Mouse (Mus musculus): ENCODE data around the gene Pramef8. TPM values are rescaled to one million over a fixed set of nuclear protein-coding genes. Genes with fewer than 3 reads are reported as not detected.

Gene Pramef8
- 19.9 TPM for polyA plus RNA-seq (2014; fragmentation: Illumina TruSeq; extraction: RNeasy Lipid Tissue Mini Kit (QIAGEN cat#74804))

DNA sequence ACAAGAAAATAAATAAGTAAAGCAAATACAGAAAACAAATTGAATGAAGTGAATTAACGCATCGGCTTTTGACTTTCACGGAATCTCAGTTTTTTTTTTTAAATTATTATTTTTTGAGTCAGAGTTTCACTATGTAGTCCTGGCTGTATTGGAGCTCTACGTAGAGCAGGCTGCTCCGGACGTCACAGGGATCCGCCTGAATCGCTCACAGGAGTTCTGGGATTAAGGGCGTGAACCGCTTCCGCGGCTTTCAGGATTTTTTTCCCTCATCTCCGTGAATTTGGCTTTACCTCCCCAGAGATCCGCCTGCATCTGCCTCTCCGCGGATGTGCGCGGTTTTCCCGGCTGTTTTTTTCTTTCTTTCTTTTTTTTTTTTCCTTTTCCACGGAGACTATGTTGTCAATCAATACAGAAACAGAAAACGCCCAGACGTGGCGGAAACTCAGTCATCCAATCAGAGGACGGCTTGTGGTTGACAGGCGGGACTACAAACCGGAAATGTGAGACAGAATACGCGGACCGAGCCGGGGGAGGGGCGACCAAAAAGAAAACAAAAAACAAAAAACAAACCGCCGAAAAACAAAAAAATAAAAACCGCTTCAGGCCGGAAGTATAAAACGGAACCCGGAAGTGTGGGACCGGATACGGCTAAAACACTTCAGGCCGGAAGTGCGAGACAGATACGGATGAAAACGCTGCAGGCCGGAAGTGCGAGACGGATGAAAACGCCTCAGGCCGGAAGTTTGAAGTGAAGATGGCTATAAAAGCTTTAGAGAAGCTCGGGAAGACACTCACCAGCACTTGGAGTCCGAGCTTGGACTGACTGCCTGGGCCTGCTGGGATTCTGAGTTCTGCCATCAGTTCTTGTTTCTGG, at the start of gene Pramef8:
Gene Pramef8, plus strand, starts transcription at position 208 of the 874 bp plus-strand sequence.

GRCm38 (mm10) chr4:143394181-143394580, 18.0 kb upstream of the Pramef8 start, which contains the start of gene Pramel1:
Pramel1 (plus strand) TSS chr4:143394428.

DNA sequence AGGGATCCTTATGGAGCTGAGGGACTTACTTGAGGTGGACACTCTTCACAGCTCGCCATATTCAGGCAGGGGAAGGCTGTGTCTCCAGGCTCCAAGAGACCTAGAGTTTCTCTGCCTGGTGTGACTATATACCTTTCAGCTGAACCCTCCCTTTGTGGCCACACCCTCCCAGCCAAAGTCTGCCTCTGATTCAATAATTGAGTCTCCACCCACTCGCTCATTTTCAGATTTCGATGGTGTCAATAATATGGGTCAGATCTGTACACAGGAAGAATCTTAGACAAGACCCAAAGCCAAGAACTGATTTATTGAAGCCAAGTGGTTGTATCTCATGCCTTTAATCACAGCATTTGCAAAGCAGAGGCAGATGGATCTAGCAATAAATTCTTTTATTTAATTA, 38.0 kb downstream of the Pramef8 start, which contains the start of gene Oog4:
Gene Oog4, minus strand, starts transcription at position 101 of the 400 bp plus-strand sequence.

Other genes starting within 250 kb of the Pramef8 start
- gene Prdm2, start 199.4 kb upstream of the Pramef8 start, polyA plus RNA-seq (2014; fragmentation: Illumina TruSeq; extraction: RNeasy Lipid Tissue Mini Kit (QIAGEN cat#74804)): 20.3 TPM
- 60.1 TPM for gene Pdpn, start 112.9 kb upstream of the Pramef8 start, polyA plus RNA-seq (2014; fragmentation: Illumina TruSeq; extraction: RNeasy Lipid Tissue Mini Kit (QIAGEN cat#74804))
- not detected for gene Lrrc38, start 62.7 kb upstream of the Pramef8 start, polyA plus RNA-seq (2014; fragmentation: Illumina TruSeq; extraction: RNeasy Lipid Tissue Mini Kit (QIAGEN cat#74804))
- 0.20 TPM for gene Pramel1, start 18.0 kb upstream of the Pramef8 start, polyA plus RNA-seq (2014; fragmentation: Illumina TruSeq; extraction: RNeasy Lipid Tissue Mini Kit (QIAGEN cat#74804))
- gene Oog4, start 37.9 kb downstream of the Pramef8 start, polyA plus RNA-seq (2014; fragmentation: Illumina TruSeq; extraction: RNeasy Lipid Tissue Mini Kit (QIAGEN cat#74804)): 38.5 TPM
- not detected for gene Gm13043, start 98.9 kb downstream of the Pramef8 start, polyA plus RNA-seq (2014; fragmentation: Illumina TruSeq; extraction: RNeasy Lipid Tissue Mini Kit (QIAGEN cat#74804))
- not detected for gene Gm13040, start 123.5 kb downstream of the Pramef8 start, polyA plus RNA-seq (2014; fragmentation: Illumina TruSeq; extraction: RNeasy Lipid Tissue Mini Kit (QIAGEN cat#74804))
- gene BC080695, start 139.3 kb downstream of the Pramef8 start, polyA plus RNA-seq (2014; fragmentation: Illumina TruSeq; extraction: RNeasy Lipid Tissue Mini Kit (QIAGEN cat#74804)): not detected
- gene Gm13057, start 139.3 kb downstream of the Pramef8 start, polyA plus RNA-seq (2014; fragmentation: Illumina TruSeq; extraction: RNeasy Lipid Tissue Mini Kit (QIAGEN cat#74804)): not detected
- not detected for gene Gm13083, start 202.6 kb downstream of the Pramef8 start, polyA plus RNA-seq (2014; fragmentation: Illumina TruSeq; extraction: RNeasy Lipid Tissue Mini Kit (QIAGEN cat#74804))
- not detected for gene Gm13088, start 244.8 kb downstream of the Pramef8 start, polyA plus RNA-seq (2014; fragmentation: Illumina TruSeq; extraction: RNeasy Lipid Tissue Mini Kit (QIAGEN cat#74804))

All from ovary, adult 10 weeks (tissue).